Mouse (Mus musculus) olfactory bulb, adult 2 months (tissue): ENCODE results near the gene Ppm1f.

Experiments used
- CTCF ChIP-seq: fragments of 200-500 bp; IDR thresholded peaks from 2 replicates; pipeline ENCODE4 v1.5.1; 2012; ENCODE audit warnings: low read depth, mild to moderate bottlenecking, low read length, moderate library complexity; ENCODE audit not compliant: insufficient read depth
- POLR2A ChIP-seq: fragments of 200-500 bp; IDR thresholded peaks from 2 replicates; pipeline ENCODE4 v1.6.1; 2012; ENCODE audit warnings: mild to moderate bottlenecking, low read depth, low read length, moderate library complexity; ENCODE audit not compliant: insufficient read depth

- TF ChIP-seq CTCF (no peak), POLR2A (no peak)
Observed at GRCm38 (mm10) chr16:16852411-16852810, 43.9 kb upstream of the Ppm1f start.
